Mouse (Mus musculus): Measurements from ENCODE around the gene Kbtbd6.

GRCm38 (mm10) chr14:79434068-79434467 is 17.6 kb upstream of the Kbtbd6 start:
- TF ChIP-seq CTCF (IDR thresholded peaks at IDR 0.05; ENCODE audit: control insufficient read depth, insufficient read depth, insufficient read length) (no peak), CEBPB (IDR thresholded peaks at IDR 0.05; ENCODE audit: low read depth) (no peak), USF1 (IDR thresholded peaks at IDR 0.05; ENCODE audit: low read depth) (no peak), FOSL1 (IDR thresholded peaks at IDR 0.05; ENCODE audit: insufficient read depth, low read length, poor library complexity, severe bottlenecking) (no peak), MAX (IDR thresholded peaks at IDR 0.05) (no peak), MYOD1 (IDR thresholded peaks at IDR 0.05; ENCODE audit: control insufficient read depth, insufficient read length, low read depth) (no peak), MYOG (IDR thresholded peaks at IDR 0.05; ENCODE audit: control insufficient read depth, extremely low read depth, insufficient read length) (no peak)
